Mouse (Mus musculus): Measurements from ENCODE around the gene Lrp8. TPM values are rescaled to one million over a fixed set of nuclear protein-coding genes. Genes with fewer than 3 reads are reported as not detected.

Gene Lrp8
- polyA plus RNA-seq, 1 experiment, result 1.4 TPM

DNA sequence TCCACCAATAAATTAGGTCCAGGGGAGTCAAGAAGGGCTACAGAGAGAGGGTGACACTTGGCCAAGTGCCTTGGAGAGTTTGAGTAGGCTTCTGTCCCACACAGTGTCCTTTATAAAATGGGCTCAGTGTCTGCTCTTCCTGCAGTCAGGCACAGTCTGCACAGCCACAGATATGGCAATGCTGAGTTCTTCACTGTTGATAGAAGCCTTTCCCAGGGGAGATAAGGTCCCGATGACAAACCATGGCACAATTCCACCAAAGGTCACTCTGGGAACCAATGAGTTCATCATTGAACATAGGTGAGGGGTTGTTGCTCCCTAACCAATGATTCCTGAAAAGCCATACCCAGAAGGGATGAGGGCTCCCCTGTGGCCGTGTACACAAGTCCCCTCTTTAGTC is 27.2 kb upstream of the Lrp8 start:
- no peak overlapping the region for H3K4me3 ChIP-seq (replicated peaks)
- H3K27me3 ChIP-seq (ENCODE audit: control insufficient read depth), result no peaks in the 10 kb centered on the region
- TF ChIP-seq TAL1 (IDR thresholded peaks at IDR 0.05; ENCODE audit: low read length), result no peak
- no peak for TF ChIP-seq GATA1 (IDR thresholded peaks at IDR 0.05; ENCODE audit: low read length)
- peaks cover 4% of the 10 kb centered on the region for H3K4me1 ChIP-seq (ENCODE audit: control insufficient read depth)
- no peaks in the 10 kb centered on the region for H3K36me3 ChIP-seq (ENCODE audit: control insufficient read depth)
- peaks cover 3% of the 10 kb centered on the region for H3K9me3 ChIP-seq (ENCODE audit: control insufficient read depth, low read length)

GRCm38 (mm10) chr4:107775672-107776071 is 26.4 kb upstream of the Lrp8 start:
- Histone ChIP-seq H3K4me3 (replicated peaks) (no peak overlapping the region), H3K9me3 (ENCODE audit: control insufficient read depth, low read length) (peaks cover 3% of the 10 kb centered on the region), H3K36me3 (ENCODE audit: control insufficient read depth) (no peaks in the 10 kb centered on the region), H3K27me3 (ENCODE audit: control insufficient read depth) (no peaks in the 10 kb centered on the region), H3K4me1 (ENCODE audit: control insufficient read depth) (peaks cover 4% of the 10 kb centered on the region)
- TF ChIP-seq TAL1 (IDR thresholded peaks at IDR 0.05; ENCODE audit: low read length) (no peak), GATA1 (IDR thresholded peaks at IDR 0.05; ENCODE audit: low read length) (no peak)

GRCm38 (mm10) chr4:107776990-107777673 is 24.9 kb upstream of the Lrp8 start:
- Histone ChIP-seq H3K4me3 (replicated peaks) (no peak overlapping the region), H3K4me1 (ENCODE audit: control insufficient read depth) (peaks cover 4% of the 10 kb centered on the region), H3K27me3 (ENCODE audit: control insufficient read depth) (no peaks in the 10 kb centered on the region), H3K9me3 (ENCODE audit: control insufficient read depth, low read length) (peaks cover 3% of the 10 kb centered on the region), H3K36me3 (ENCODE audit: control insufficient read depth) (no peaks in the 10 kb centered on the region)
- TF ChIP-seq GATA1 (IDR thresholded peaks at IDR 0.05; ENCODE audit: low read length) (no peak), TAL1 (IDR thresholded peaks at IDR 0.05; ENCODE audit: low read length) (no peak)

GRCm38 (mm10) chr4:107783541-107783940 is 18.5 kb upstream of the Lrp8 start:
- H3K4me1 ChIP-seq (ENCODE audit: control insufficient read depth), result no peaks in the 10 kb centered on the region
- no peaks in the 10 kb centered on the region for H3K36me3 ChIP-seq (ENCODE audit: control insufficient read depth)
- H3K27me3 ChIP-seq (ENCODE audit: control insufficient read depth), result no peaks in the 10 kb centered on the region
- no peak for TF ChIP-seq TAL1 (IDR thresholded peaks at IDR 0.05; ENCODE audit: low read length)
- no peak for TF ChIP-seq GATA1 (IDR thresholded peaks at IDR 0.05; ENCODE audit: low read length)
- H3K9me3 ChIP-seq (ENCODE audit: control insufficient read depth, low read length), result no peaks in the 10 kb centered on the region
- H3K4me3 ChIP-seq (replicated peaks), result no peak overlapping the region

- 0 out of 2 replicates have a peak, but pooled peaks cover 2% of the 10 kb centered on the region for H3K27me3 ChIP-seq (ENCODE audit: control insufficient read depth)
- no peaks in the 10 kb centered on the region for H3K4me1 ChIP-seq (ENCODE audit: control insufficient read depth)
These were observed 13.2 kb upstream of the Lrp8 start for GRCm38 (mm10) chr4:107788841-107789240.

GRCm38 (mm10) chr4:107800801-107801200 is 1.3 kb upstream of the Lrp8 start:
- no peak overlapping the region for H3K4me3 ChIP-seq (replicated peaks)
- H3K9me3 ChIP-seq (ENCODE audit: control insufficient read depth, low read length), result no peaks in the 10 kb centered on the region
- peaks cover 46% of the 10 kb centered on the region for H3K4me1 ChIP-seq (ENCODE audit: control insufficient read depth)
- TF ChIP-seq TAL1 (IDR thresholded peaks at IDR 0.05; ENCODE audit: low read length), result no peak
- no peak for TF ChIP-seq GATA1 (IDR thresholded peaks at IDR 0.05; ENCODE audit: low read length)
- peaks cover 15% of the 10 kb centered on the region for H3K36me3 ChIP-seq (ENCODE audit: control insufficient read depth)
- peaks cover 10% of the 10 kb centered on the region for H3K27me3 ChIP-seq (ENCODE audit: control insufficient read depth)

More at GRCm38 (mm10) chr4:107788841-107789240, 13.2 kb upstream of the Lrp8 start:
- Histone ChIP-seq H3K4me3 (replicated peaks) (no peak overlapping the region), H3K9me3 (ENCODE audit: control insufficient read depth, low read length) (no peaks in the 10 kb centered on the region), H3K36me3 (ENCODE audit: control insufficient read depth) (no peaks in the 10 kb centered on the region)
- TF ChIP-seq TAL1 (IDR thresholded peaks at IDR 0.05; ENCODE audit: low read length) (no peak), GATA1 (IDR thresholded peaks at IDR 0.05; ENCODE audit: low read length) (no peak)

- H3K4me3 ChIP-seq (replicated peaks), result peak overlapping the region; percentile 89
- TF ChIP-seq GATA1 (IDR thresholded peaks at IDR 0.05; ENCODE audit: low read length) (no peak), TAL1 (IDR thresholded peaks at IDR 0.05; ENCODE audit: low read length) (no peak)
- peaks cover 22% of the 10 kb centered on the region for H3K36me3 ChIP-seq (ENCODE audit: control insufficient read depth)
- H3K4me1 ChIP-seq (ENCODE audit: control insufficient read depth), result peaks cover 53% of the 10 kb centered on the region
- H3K9me3 ChIP-seq (ENCODE audit: control insufficient read depth, low read length), result no peaks in the 10 kb centered on the region
- H3K27me3 ChIP-seq (ENCODE audit: control insufficient read depth), result peaks cover 10% of the 10 kb centered on the region
These were observed 486 bp upstream of the Lrp8 start for GRCm38 (mm10) chr4:107801366-107802184.

DNA sequence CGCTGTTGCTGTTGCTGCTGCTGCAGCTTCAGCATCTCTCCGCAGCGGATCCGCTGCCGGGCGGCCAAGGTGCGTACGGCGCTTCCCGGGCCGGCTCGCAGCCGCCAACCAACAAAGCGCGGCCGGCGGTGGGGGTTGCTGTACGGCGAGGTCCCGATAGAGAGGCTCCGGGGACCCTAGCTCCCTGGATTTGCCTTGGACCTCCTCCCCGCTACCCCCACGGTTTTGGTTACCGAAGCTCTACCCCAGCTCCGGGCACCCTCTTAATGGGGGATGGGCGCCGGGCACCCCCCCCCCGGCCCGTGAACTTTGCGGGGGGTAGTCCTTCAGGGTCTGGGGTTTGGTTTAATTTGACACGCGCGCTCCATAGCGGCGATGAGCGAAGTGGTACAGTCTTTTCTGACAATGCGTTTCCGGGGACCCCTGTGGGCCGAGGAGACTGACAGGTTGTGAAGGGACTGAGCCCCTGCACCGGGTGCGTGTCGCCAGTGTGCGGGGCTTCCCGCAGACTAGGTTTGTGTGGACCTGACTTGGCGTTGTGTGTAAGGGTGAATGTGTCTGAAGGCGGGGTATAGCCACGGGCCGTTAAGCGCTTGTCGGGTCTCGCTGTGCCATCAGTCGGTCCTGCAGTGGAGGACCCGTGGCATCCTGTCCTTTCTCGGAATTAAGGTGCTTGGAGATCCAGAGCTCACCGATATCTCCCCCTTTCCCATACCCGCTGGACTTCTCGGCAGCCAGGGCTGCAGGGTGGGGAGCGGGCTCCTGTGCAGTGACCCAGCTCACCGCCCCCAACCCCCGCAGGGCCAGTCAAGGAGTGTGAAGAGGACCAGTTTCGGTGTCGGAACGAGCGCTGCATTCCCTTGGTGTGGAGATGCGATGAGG is 630 bp downstream of the Lrp8 start:
- peaks cover 31% of the 10 kb centered on the region for H3K36me3 ChIP-seq (ENCODE audit: control insufficient read depth)
- H3K4me1 ChIP-seq (ENCODE audit: control insufficient read depth), result peaks cover 60% of the 10 kb centered on the region
- no peaks in the 10 kb centered on the region for H3K9me3 ChIP-seq (ENCODE audit: control insufficient read depth, low read length)
- no peak for TF ChIP-seq TAL1 (IDR thresholded peaks at IDR 0.05; ENCODE audit: low read length)
- no peak for TF ChIP-seq GATA1 (IDR thresholded peaks at IDR 0.05; ENCODE audit: low read length)
- peak overlapping the region; percentile 89 for H3K4me3 ChIP-seq (replicated peaks)
- peaks cover 10% of the 10 kb centered on the region for H3K27me3 ChIP-seq (ENCODE audit: control insufficient read depth)
